Mouse (Mus musculus) embryonic facial prominence, embryonic 10.5 days (tissue): ENCODE measurements around the gene Sox5. TPM values are rescaled to one million over a fixed set of nuclear protein-coding genes. Genes with fewer than 3 reads are reported as not detected.

ENCODE experiments used
- DNase-seq: peaks from one replicate; pipeline ENCODE4 v3.0.0-alpha.2; 2017; ENCODE audit warnings: low spot score
- H3K27ac ChIP-seq: fragments of 300-500 bp; sonication (generic); replicated peaks from 2 replicates; pipeline ENCODE4 v1.5.1; 2016; ENCODE audit warnings: mild to moderate bottlenecking
- H3K27me3 ChIP-seq: fragments of 300-500 bp; sonication (generic); replicated peaks from 2 replicates; pipeline ENCODE4 v1.6.1; 2016; ENCODE audit warnings: low read depth, mild to moderate bottlenecking; ENCODE audit not compliant: poor library complexity, severe bottlenecking
- H3K36me3 ChIP-seq: fragments of 300-500 bp; sonication (generic); replicated peaks from 2 replicates; pipeline ENCODE4 v1.6.1; 2016; ENCODE audit warnings: mild to moderate bottlenecking, moderate library complexity
- H3K4me1 ChIP-seq: fragments of 300-500 bp; sonication (generic); 2 replicates; pipeline ENCODE4 v1.6.1; 2016
- H3K4me3 ChIP-seq: fragments of 300-500 bp; sonication (generic); 2 replicates; pipeline ENCODE4 v1.5.1; 2016; ENCODE audit warnings: mild to moderate bottlenecking, moderate library complexity
- H3K9me3 ChIP-seq: fragments of 300-500 bp; sonication (generic); 2 replicates; pipeline ENCODE4 v1.6.1; 2016; ENCODE audit warnings: mild to moderate bottlenecking
- WGBS: fragments of 180-500 bp; shearing (Covaris S2); methylation state at CpG from one replicate; pipeline ENCODE4 v1.1.7; 2016; 5-methylcytosine and 5-hydroxymethylcytosine counted together
- polyA plus RNA-seq: library from polyadenylated mRNA; unstranded; fragments of >200 nt; fragmentation: Nextera tagmentation; extraction: Ambion mirVana; gene quantifications from 2 replicates; pipeline ENCODE4 v1.2.1, GENCODE M21; 2016

The Sox5 gene
- polyA plus RNA-seq, 1 experiment from 2014 or later, result 65.1 TPM

DNA sequence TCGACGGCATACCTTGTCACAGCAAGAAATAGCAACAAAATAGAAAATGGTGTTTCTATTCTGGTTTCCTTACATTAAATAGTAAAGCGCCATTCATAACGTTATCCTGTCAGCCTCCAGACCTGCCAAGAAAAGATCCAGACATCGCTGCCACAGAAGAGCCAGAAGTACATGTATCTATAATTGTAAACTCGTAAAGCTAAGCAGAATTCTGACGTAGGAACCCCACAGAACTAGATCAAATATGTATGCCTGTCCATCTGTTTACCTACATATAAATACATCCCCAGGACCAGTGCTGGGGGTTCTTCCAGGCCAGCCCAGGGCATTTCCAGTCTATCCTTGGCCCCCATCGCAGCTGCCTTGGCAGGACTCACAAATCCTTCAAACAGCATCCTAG is 265.9 kb downstream of the Sox5 start:
- H3K4me1 ChIP-seq, result 0 out of 2 replicates have a peak, but pooled peaks cover 3% of the 10 kb centered on the region
- H3K27ac ChIP-seq, result no peak overlapping the region
- 91% methylated on average over 8 of the region's 8 CpGs for WGBS
- no peak for DNase-seq
- H3K4me3 ChIP-seq, result no peak overlapping the region
- H3K27me3 ChIP-seq, result no peaks in the 10 kb centered on the region
- H3K9me3 ChIP-seq, result no peaks in the 10 kb centered on the region
- H3K36me3 ChIP-seq, result no peaks in the 10 kb centered on the region

GRCm38 (mm10) chr6:144513761-144514160 is 268.0 kb downstream of the Sox5 start:
- H3K27me3 ChIP-seq, result no peaks in the 10 kb centered on the region
- DNase-seq, result no peak
- H3K27ac ChIP-seq, result no peak overlapping the region
- 81% methylated on average over 8 of the region's 8 CpGs for WGBS
- H3K4me1 ChIP-seq, result 0 out of 2 replicates have a peak, but pooled peaks cover 3% of the 10 kb centered on the region
- H3K4me3 ChIP-seq, result no peak overlapping the region
- H3K9me3 ChIP-seq, result no peaks in the 10 kb centered on the region
- no peaks in the 10 kb centered on the region for H3K36me3 ChIP-seq

DNA sequence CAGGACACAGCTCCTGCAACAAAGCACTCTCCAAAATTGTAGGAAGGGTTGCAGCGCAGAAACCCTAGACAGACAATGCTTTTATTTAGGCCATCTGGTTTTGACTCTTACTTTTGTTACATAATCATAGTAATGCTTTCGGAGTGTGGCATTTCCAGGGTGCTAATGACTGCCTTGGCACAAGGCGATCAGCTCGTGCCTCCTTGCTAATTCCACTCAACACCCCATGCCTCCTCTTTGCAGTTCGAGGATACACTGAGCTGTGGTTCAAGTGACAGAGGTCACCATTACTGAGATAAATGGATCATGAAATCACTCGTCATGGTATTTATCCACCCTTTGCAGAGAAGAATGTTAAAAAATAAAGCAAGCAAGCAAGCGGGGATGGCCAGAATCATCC is 269.9 kb downstream of the Sox5 start:
- Histone ChIP-seq H3K27me3 (no peaks in the 10 kb centered on the region), H3K9me3 (no peaks in the 10 kb centered on the region), H3K27ac (no peak overlapping the region), H3K4me1 (0 out of 2 replicates have a peak, but pooled peaks cover 3% of the 10 kb centered on the region), H3K4me3 (no peak overlapping the region), H3K36me3 (no peaks in the 10 kb centered on the region)
- 85% methylated on average over 7 of the region's 7 CpGs for WGBS
- no peak for DNase-seq

- WGBS, result 90% methylated on average over 6 of the region's 6 CpGs
These were observed 271.6 kb downstream of the Sox5 start for GRCm38 (mm10) chr6:144510147-144510546.

DNA sequence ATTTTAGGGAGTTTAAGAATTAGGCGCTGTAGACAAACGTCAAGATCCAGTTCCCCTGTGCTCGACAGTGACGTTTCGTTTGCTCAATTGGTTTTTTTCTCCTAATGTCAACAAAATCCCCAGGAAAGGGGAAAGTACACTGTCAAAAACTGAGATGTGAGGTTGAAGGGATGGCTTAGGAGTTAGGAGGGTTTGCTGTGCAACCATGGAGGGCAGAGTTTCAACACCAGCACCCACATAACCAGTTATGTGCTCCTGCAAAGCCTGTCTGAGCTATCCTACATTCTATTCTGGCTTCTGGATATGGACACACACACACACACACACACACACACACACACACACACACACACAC is 277.6 kb downstream of the Sox5 start:
- DNase-seq, result no peak
- Histone ChIP-seq H3K4me1 (no peaks in the 10 kb centered on the region), H3K4me3 (no peak overlapping the region), H3K36me3 (no peaks in the 10 kb centered on the region), H3K27ac (no peak overlapping the region), H3K27me3 (no peaks in the 10 kb centered on the region), H3K9me3 (no peaks in the 10 kb centered on the region)
- WGBS, result 71% methylated on average over 5 of the region's 5 CpGs

More at GRCm38 (mm10) chr6:144510147-144510546, 271.6 kb downstream of the Sox5 start:
- Histone ChIP-seq H3K27me3 (no peaks in the 10 kb centered on the region), H3K9me3 (no peaks in the 10 kb centered on the region), H3K27ac (no peak overlapping the region), H3K4me1 (0 out of 2 replicates have a peak, but pooled peaks cover 3% of the 10 kb centered on the region), H3K4me3 (no peak overlapping the region), H3K36me3 (no peaks in the 10 kb centered on the region)
- no peak for DNase-seq

GRCm38 (mm10) chr6:144503399-144504196 is 278.2 kb downstream of the Sox5 start:
- no peak for DNase-seq
- Histone ChIP-seq H3K27me3 (no peaks in the 10 kb centered on the region), H3K27ac (no peak overlapping the region), H3K9me3 (no peaks in the 10 kb centered on the region), H3K4me3 (no peak overlapping the region), H3K4me1 (no peaks in the 10 kb centered on the region), H3K36me3 (no peaks in the 10 kb centered on the region)
- 87% methylated on average over 11 of the region's 11 CpGs for WGBS

- H3K27ac ChIP-seq, result no peak overlapping the region
- DNase-seq, result no peak
- H3K4me3 ChIP-seq, result no peak overlapping the region
- no peaks in the 10 kb centered on the region for H3K36me3 ChIP-seq
- H3K4me1 ChIP-seq, result no peaks in the 10 kb centered on the region
- no peaks in the 10 kb centered on the region for H3K27me3 ChIP-seq
- 87% methylated on average over 5 of the region's 5 CpGs for WGBS
- H3K9me3 ChIP-seq, result no peaks in the 10 kb centered on the region
These were observed 280.3 kb downstream of the Sox5 start for GRCm38 (mm10) chr6:144501439-144501838.

DNA sequence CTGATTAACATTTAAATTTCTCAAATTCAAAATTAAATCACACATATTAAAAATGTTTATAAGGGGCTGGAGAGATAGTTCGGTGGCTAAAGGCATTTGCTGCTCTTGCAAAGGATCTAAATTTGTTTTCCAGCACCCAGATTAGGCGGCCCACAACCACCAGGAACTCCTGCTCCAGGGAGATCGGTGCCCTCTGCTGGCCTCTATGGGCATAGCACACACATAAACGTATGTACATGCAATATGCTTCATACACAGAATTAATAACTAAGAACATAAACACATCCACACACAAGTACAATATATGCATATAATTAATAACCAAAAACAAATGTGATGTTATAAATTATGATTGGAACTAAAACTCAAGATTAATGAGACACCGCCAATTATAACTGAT is 283.6 kb downstream of the Sox5 start:
- Histone ChIP-seq H3K36me3 (no peaks in the 10 kb centered on the region), H3K27ac (no peak overlapping the region), H3K27me3 (no peaks in the 10 kb centered on the region), H3K4me1 (no peaks in the 10 kb centered on the region), H3K9me3 (no peaks in the 10 kb centered on the region), H3K4me3 (no peak overlapping the region)
- no peak for DNase-seq
- 93% methylated on average over 5 of the region's 5 CpGs for WGBS

GRCm38 (mm10) chr6:144491761-144492415 is 289.9 kb downstream of the Sox5 start:
- H3K27ac ChIP-seq, result no peak overlapping the region
- WGBS, result 90% methylated on average over 11 of the region's 11 CpGs
- H3K9me3 ChIP-seq, result peaks cover 14% of the 10 kb centered on the region
- DNase-seq, result no peak
- no peaks in the 10 kb centered on the region for H3K4me1 ChIP-seq
- H3K4me3 ChIP-seq, result no peak overlapping the region
- no peaks in the 10 kb centered on the region for H3K27me3 ChIP-seq
- peaks cover under 1% of the 10 kb centered on the region; the same call in 1 of the 2 replicates for H3K36me3 ChIP-seq

GRCm38 (mm10) chr6:144490896-144491295 is 290.9 kb downstream of the Sox5 start:
- Histone ChIP-seq H3K4me3 (no peak overlapping the region), H3K27ac (no peak overlapping the region), H3K4me1 (no peaks in the 10 kb centered on the region), H3K9me3 (peaks cover 22% of the 10 kb centered on the region), H3K36me3 (peaks cover 8% of the 10 kb centered on the region; the same call in 1 of the 2 replicates), H3K27me3 (no peaks in the 10 kb centered on the region)
- WGBS, result 96% methylated on average over 5 of the region's 5 CpGs
- DNase-seq, result no peak

- no peak for DNase-seq
- Histone ChIP-seq H3K27me3 (0 out of 2 replicates have a peak, but pooled peaks cover 6% of the 10 kb centered on the region), H3K9me3 (peaks cover 22% of the 10 kb centered on the region), H3K36me3 (peaks cover 8% of the 10 kb centered on the region; the same call in 1 of the 2 replicates), H3K4me3 (no peak overlapping the region), H3K27ac (no peak overlapping the region), H3K4me1 (peaks cover 14% of the 10 kb centered on the region)
- WGBS, result 94% methylated on average over 6 of the region's 6 CpGs
These were observed 296.2 kb downstream of the Sox5 start for GRCm38 (mm10) chr6:144485578-144485977.

DNA sequence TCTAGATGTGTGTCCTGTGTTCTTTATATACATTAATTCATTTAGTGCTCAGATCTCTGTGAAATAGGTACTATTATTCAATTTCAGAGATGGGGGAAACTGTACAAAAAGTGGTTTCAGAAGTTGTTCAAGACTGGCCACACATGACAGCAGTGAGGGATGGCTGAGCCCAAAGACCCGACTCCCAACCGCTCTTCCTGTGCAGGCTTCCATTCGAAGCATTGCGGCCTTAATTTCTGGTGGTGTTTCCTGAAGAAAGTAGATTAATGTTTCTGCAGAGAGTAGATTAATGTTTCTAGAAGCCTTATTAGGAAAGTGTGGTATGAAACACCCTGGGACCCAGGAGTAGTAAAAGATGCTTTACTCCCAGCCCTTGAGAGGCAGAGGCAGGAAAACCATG is 298.6 kb downstream of the Sox5 start:
- H3K27me3 ChIP-seq, result 0 out of 2 replicates have a peak, but pooled peaks cover 6% of the 10 kb centered on the region
- no peak overlapping the region for H3K4me3 ChIP-seq
- WGBS, result 91% methylated on average over 4 of the region's 4 CpGs
- H3K36me3 ChIP-seq, result peaks cover 8% of the 10 kb centered on the region; the same call in 1 of the 2 replicates
- peaks cover 28% of the 10 kb centered on the region for H3K4me1 ChIP-seq
- no peak overlapping the region for H3K27ac ChIP-seq
- peaks cover 20% of the 10 kb centered on the region for H3K9me3 ChIP-seq
- no peak for DNase-seq
